Mouse (Mus musculus): ENCODE data around the gene Mief2. TPM values are rescaled to one million over a fixed set of nuclear protein-coding genes. Genes with fewer than 3 reads are reported as not detected.

Mief2 gene
- total RNA-seq, 1 experiment from 2014 or later: 15.2 TPM

GRCm38 (mm10) chr11:60712639-60713255, 15.5 kb upstream of the Mief2 start:
- no peak for ATAC-seq (ENCODE audit: extremely low read depth, insufficient number of reproducible peaks, low FRiP score, poor library complexity, severe bottlenecking)

DNA sequence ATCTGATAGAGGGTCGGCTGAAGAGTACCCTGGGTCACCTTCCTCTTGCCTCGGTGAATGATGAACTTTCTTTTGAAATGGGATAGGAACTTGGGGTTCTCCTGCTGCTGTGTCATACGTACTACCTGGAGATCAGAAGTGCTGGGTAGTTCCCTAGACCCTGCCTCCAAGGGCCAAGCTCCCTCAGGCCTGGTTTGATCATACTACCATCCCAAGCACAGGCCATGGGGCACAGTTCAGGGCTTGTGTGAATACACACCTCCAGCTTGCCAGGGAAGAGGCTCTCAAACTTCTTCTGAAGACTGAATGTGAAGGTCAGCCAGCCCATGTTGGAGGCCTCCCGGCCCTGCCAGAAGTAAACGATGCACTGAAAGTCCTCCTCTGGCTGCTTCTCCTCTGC, 12.4 kb upstream of the Mief2 start:
- no peak for ATAC-seq (ENCODE audit: extremely low read depth, insufficient number of reproducible peaks, low FRiP score, poor library complexity, severe bottlenecking)

DNA sequence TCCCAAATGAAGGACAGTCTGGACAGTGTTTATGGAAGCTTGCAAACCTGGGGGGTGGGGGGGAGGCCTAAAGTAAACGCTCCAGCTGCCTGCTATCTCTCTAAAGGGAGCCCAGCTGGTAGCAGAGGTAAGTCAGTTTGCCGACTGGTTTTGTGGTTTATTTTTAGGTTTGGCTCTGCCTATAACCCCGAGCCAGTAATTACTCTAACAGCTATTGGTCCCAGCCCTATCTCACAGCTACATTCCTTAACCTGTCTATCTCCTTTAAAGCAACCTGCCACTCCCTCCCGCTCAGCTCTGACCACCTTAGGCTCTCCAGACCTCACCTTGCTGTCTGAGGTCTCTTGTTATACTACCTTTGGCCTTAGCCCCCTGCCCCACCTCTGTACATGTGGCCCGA, 8.9 kb upstream of the Mief2 start:
- no peak for ATAC-seq (ENCODE audit: extremely low read depth, insufficient number of reproducible peaks, low FRiP score, poor library complexity, severe bottlenecking)

DNA sequence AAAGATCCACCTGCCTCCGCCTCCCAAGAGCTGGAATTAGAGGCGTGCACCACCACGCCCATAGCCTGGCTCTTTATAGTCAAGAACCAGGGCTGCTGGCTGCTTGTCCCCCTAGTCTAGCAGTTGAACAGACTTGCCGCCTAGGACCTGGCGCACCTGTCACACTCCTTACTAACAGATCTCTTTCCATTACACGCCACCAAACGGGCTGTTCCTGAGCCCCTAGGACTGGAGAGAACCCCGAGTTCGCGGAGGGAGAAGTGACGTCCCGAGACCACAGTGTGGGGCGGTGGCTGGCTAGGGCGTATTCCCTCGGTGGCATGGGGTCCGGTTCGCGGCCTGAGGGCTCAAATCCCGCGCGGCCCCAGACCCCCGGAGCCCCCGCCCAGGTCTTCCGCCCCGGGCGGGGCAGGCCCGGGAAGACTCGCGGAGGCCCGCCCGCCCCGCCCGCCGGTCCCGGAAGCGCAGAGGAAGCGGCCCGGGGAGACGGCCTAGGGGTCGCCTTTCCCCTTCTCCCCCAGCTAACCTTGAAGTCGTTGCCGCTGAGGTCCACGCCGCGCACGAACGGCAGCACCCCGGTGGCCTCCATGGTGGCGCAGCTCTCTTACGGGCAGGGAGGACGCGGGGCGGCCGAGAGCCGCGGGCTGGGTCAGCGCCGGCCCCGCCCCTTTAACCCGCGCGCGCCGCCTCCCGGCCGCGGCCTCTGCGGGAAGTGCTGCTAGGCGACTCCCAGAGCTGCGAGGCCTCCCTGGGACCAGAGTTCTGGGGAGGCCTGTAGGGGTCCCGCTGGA, 1.4 kb upstream of the Mief2 start, which contains the start of gene Flii:
TSS of gene Flii (minus strand) at position 663 of the 791 bp plus-strand sequence.
- ATAC-seq (ENCODE audit: extremely low read depth, insufficient number of reproducible peaks, low FRiP score, poor library complexity, severe bottlenecking): peak; percentile 42

GRCm38 (mm10) chr11:60727392-60728140, 632 bp upstream of the Mief2 start:
- ATAC-seq (ENCODE audit: extremely low read depth, insufficient number of reproducible peaks, low FRiP score, poor library complexity, severe bottlenecking): no peak

- no peak for ATAC-seq (ENCODE audit: extremely low read depth, insufficient number of reproducible peaks, low FRiP score, poor library complexity, severe bottlenecking)
Measured at GRCm38 (mm10) chr11:60729217-60729641, 1.0 kb downstream of the Mief2 start.

GRCm38 (mm10) chr11:60730169-60730568, 2.0 kb downstream of the Mief2 start:
- ATAC-seq (ENCODE audit: extremely low read depth, insufficient number of reproducible peaks, low FRiP score, poor library complexity, severe bottlenecking): peak; percentile 11; the same call in 1 of the 2 replicates

- no peak for ATAC-seq (ENCODE audit: extremely low read depth, insufficient number of reproducible peaks, low FRiP score, poor library complexity, severe bottlenecking)
Measured at GRCm38 (mm10) chr11:60731251-60731650, 3.1 kb downstream of the Mief2 start.

GRCm38 (mm10) chr11:60734206-60734605, 6.0 kb downstream of the Mief2 start:
- ATAC-seq (ENCODE audit: extremely low read depth, insufficient number of reproducible peaks, low FRiP score, poor library complexity, severe bottlenecking): no peak

- ATAC-seq (ENCODE audit: extremely low read depth, insufficient number of reproducible peaks, low FRiP score, poor library complexity, severe bottlenecking): no peak
Measured at GRCm38 (mm10) chr11:60735191-60735590, 7.0 kb downstream of the Mief2 start.

DNA sequence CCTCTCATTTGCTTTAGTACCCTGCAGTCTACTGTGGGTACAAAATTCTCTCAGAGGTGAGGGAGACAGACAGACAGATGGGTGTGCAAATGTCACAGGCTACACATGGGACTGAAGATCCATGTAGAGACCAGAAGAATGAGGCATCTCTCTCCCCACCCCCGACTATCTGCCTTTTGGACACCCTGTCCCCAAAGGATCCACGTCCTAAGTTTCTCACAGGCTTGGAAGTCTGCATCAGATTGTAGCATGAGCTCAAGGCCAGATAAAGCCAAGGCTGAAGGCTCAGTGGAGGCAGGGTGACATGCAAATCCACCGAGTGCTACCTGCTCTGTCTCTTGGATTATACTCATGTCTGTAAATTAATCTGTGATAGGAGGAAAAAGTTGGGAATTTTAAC, 8.3 kb downstream of the Mief2 start:
- ATAC-seq (ENCODE audit: extremely low read depth, insufficient number of reproducible peaks, low FRiP score, poor library complexity, severe bottlenecking): no peak

DNA sequence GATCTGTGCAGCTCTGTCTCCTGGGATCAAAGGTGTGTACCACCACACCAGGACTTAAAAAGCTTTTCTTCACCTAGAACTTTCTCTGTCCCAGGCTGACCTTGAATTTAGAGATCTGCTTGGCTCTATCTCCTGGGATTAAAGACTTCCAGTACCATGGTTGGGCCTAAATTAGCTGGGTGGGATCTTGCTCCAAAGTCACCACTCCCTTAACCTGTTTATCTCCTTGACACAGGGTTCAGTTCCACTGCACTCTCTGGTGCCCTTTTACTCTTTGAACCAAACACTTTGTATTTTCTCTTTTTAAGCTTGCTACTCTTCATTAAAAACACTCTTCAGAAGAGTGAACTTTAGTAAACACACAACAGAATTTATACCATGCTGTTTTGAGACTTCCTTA, 9.3 kb downstream of the Mief2 start:
- ATAC-seq (ENCODE audit: extremely low read depth, insufficient number of reproducible peaks, low FRiP score, poor library complexity, severe bottlenecking): no peak

GRCm38 (mm10) chr11:60740321-60740720, 12.1 kb downstream of the Mief2 start:
- ATAC-seq (ENCODE audit: extremely low read depth, insufficient number of reproducible peaks, low FRiP score, poor library complexity, severe bottlenecking): no peak

DNA sequence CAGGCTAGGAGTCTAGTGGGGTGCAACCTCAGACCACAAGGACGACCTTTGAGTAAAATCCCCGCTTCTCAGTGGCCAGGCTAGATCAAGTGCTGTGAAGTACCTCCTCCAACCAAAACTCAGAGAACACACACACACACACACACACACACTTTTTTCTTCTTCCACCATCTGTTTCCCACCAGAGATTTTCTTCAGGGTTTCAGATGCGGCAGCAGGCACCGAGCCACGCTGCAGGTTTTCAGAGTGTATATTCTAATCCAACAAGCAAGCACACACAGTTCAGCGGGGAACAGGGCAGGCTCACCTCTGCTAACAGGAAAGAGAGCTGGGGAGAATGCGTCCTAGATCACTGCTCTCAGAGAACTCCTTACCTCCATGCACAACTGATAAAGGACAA, 27.4 kb downstream of the Mief2 start:
- ATAC-seq (ENCODE audit: extremely low read depth, insufficient number of reproducible peaks, low FRiP score, poor library complexity, severe bottlenecking): no peak

GRCm38 (mm10) chr11:60761681-60762080, 33.5 kb downstream of the Mief2 start:
- ATAC-seq (ENCODE audit: extremely low read depth, insufficient number of reproducible peaks, low FRiP score, poor library complexity, severe bottlenecking): no peak

- no peak for ATAC-seq (ENCODE audit: extremely low read depth, insufficient number of reproducible peaks, low FRiP score, poor library complexity, severe bottlenecking)
Measured at GRCm38 (mm10) chr11:60766969-60767368, 38.8 kb downstream of the Mief2 start.

- peak; percentile 79 for ATAC-seq (ENCODE audit: extremely low read depth, insufficient number of reproducible peaks, low FRiP score, poor library complexity, severe bottlenecking)
Measured at GRCm38 (mm10) chr11:60769322-60769721, 41.1 kb downstream of the Mief2 start.

GRCm38 (mm10) chr11:60770776-60771175, 42.6 kb downstream of the Mief2 start:
- ATAC-seq (ENCODE audit: extremely low read depth, insufficient number of reproducible peaks, low FRiP score, poor library complexity, severe bottlenecking): no peak

DNA sequence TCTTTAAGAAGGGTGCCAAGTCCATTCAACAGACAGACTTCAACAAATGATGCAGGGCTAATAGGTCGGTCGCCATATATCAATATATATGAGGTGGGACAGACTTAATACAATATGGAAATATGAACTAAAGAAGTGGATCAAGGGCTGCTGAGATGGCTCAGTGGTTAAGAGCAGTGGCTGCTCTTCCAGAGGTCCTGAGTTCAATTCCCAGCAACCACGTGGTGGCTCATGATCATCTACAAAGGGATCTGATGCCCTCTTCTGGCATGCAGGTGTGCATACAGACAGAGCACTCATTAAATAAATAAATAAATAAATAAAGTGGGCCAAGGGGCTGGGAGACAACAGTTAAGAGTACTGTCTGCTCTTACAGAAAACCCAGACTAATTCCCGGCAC, 44.0 kb downstream of the Mief2 start:
- ATAC-seq (ENCODE audit: extremely low read depth, insufficient number of reproducible peaks, low FRiP score, poor library complexity, severe bottlenecking): no peak

All from neutrophil, adult 5-6 weeks (primary cell).